Mouse (Mus musculus) heart, embryonic 15.5 days (tissue): ENCODE results near the gene Cox20. TPM values are rescaled to one million over a fixed set of nuclear protein-coding genes. Genes with fewer than 3 reads are reported as not detected.

Experiments used
- ATAC-seq: fragments of 200-750 bp; cut with Nextera tagmentation; replicated peaks from 2 replicates; pipeline ENCODE4 v1.8.0; 2017; ENCODE audit warnings: low read depth, moderate TSS enrichment; ENCODE audit not compliant: insufficient number of reproducible peaks, insufficient read depth, low FRiP score
- H3K27ac ChIP-seq: fragments of 300-500 bp; sonication (generic); 2 replicates; pipeline ENCODE4 v1.5.1; 2015; ENCODE audit warnings: mild to moderate bottlenecking, inconsistent platforms
- H3K27me3 ChIP-seq: fragments of 300-500 bp; sonication (generic); 2 replicates; pipeline ENCODE4 v1.6.1; 2015; ENCODE audit warnings: inconsistent platforms
- H3K36me3 ChIP-seq: fragments of 300-500 bp; sonication (generic); 2 replicates; pipeline ENCODE4 v1.6.1; 2015; ENCODE audit warnings: mild to moderate bottlenecking, inconsistent platforms
- H3K4me1 ChIP-seq: fragments of 300-500 bp; sonication (generic); replicated peaks from 2 replicates; pipeline ENCODE4 v1.6.1; 2015; ENCODE audit warnings: inconsistent platforms
- H3K4me2 ChIP-seq: fragments of 300-500 bp; sonication (generic); 2 replicates; pipeline ENCODE4 v1.6.1; 2015; ENCODE audit warnings: inconsistent platforms, mild to moderate bottlenecking, moderate library complexity
- H3K4me3 ChIP-seq: fragments of 300-500 bp; sonication (generic); 2 replicates; pipeline ENCODE4 v1.5.1; 2015; ENCODE audit warnings: mild to moderate bottlenecking, inconsistent platforms
- H3K9ac ChIP-seq: fragments of 300-500 bp; sonication (generic); 2 replicates; pipeline ENCODE4 v1.6.1; 2015; ENCODE audit warnings: mild to moderate bottlenecking, inconsistent platforms
- H3K9me3 ChIP-seq: fragments of 300-500 bp; sonication (generic); replicated peaks from 2 replicates; pipeline ENCODE4 v1.6.1; 2016; ENCODE audit warnings: inconsistent platforms
- WGBS: fragments of 180-500 bp; shearing (Covaris S2); methylation state at CpG from one replicate; pipeline ENCODE4 v1.1.7; 2015; ENCODE audit warnings: mixed read lengths; 5-methylcytosine and 5-hydroxymethylcytosine counted together
- polyA plus RNA-seq: library from polyadenylated mRNA; unstranded; fragments of >200 nt; fragmentation: Nextera tagmentation; extraction: Ambion mirVana; gene quantifications from 2 replicates; pipeline ENCODE4 v1.2.1, GENCODE M21; 2015

Gene Cox20
- polyA plus RNA-seq, 1 experiment from 2014 or later = 343 TPM

GRCm38 (mm10) chr1:178320723-178321590 is 2.0 kb downstream of the Cox20 start:
- WGBS = 42% methylated on average over 5 of the region's 5 CpGs
- Histone ChIP-seq H3K9me3 (no peaks in the 10 kb centered on the region), H3K27me3 (no peaks in the 10 kb centered on the region), H3K27ac (peak overlapping the region; percentile 100), H3K4me3 (peak overlapping the region; percentile 81), H3K9ac (peak overlapping the region; percentile 83), H3K36me3 (peaks cover 40% of the 10 kb centered on the region), H3K4me2 (peak overlapping the region; percentile 64), H3K4me1 (peaks cover 27% of the 10 kb centered on the region)
- no peak for ATAC-seq

- no peak for ATAC-seq
- H3K4me2 ChIP-seq = peak overlapping the region; percentile 64
- peaks cover 46% of the 10 kb centered on the region for H3K36me3 ChIP-seq
- no peaks in the 10 kb centered on the region for H3K9me3 ChIP-seq
- peak overlapping the region; percentile 100 for H3K27ac ChIP-seq
- no peak overlapping the region; the same call in 1 of the 2 replicates for H3K4me3 ChIP-seq
- H3K27me3 ChIP-seq = no peaks in the 10 kb centered on the region
- H3K9ac ChIP-seq = no peak overlapping the region
- peaks cover 24% of the 10 kb centered on the region for H3K4me1 ChIP-seq
- 72% methylated on average over 4 of the region's 4 CpGs for WGBS
Measured at GRCm38 (mm10) chr1:178321730-178322357, 2.9 kb downstream of the Cox20 start.

- WGBS = 79% methylated on average over 1 of the region's 1 CpGs
- Histone ChIP-seq H3K27ac (no peak overlapping the region), H3K4me1 (peaks cover 21% of the 10 kb centered on the region), H3K4me2 (no peak overlapping the region), H3K9ac (no peak overlapping the region), H3K4me3 (no peak overlapping the region), H3K27me3 (no peaks in the 10 kb centered on the region), H3K36me3 (peaks cover 58% of the 10 kb centered on the region), H3K9me3 (no peaks in the 10 kb centered on the region)
- no peak for ATAC-seq
Measured at GRCm38 (mm10) chr1:178323235-178323634, 4.3 kb downstream of the Cox20 start.

- H3K4me1 ChIP-seq = peaks cover 23% of the 10 kb centered on the region
- WGBS = 86% methylated on average over 1 of the region's 1 CpGs
- no peak overlapping the region for H3K27ac ChIP-seq
- ATAC-seq = no peak
- H3K36me3 ChIP-seq = peaks cover 68% of the 10 kb centered on the region
- no peaks in the 10 kb centered on the region for H3K9me3 ChIP-seq
- no peak overlapping the region for H3K4me2 ChIP-seq
- H3K4me3 ChIP-seq = no peak overlapping the region
- H3K9ac ChIP-seq = no peak overlapping the region
- H3K27me3 ChIP-seq = no peaks in the 10 kb centered on the region
Measured at GRCm38 (mm10) chr1:178324568-178324967, 5.6 kb downstream of the Cox20 start.

GRCm38 (mm10) chr1:178326357-178326756 is 7.4 kb downstream of the Cox20 start:
- no peaks in the 10 kb centered on the region for H3K9me3 ChIP-seq
- H3K4me2 ChIP-seq = no peak overlapping the region
- peaks cover 80% of the 10 kb centered on the region for H3K36me3 ChIP-seq
- 85% methylated on average over 1 of the region's 1 CpGs for WGBS
- no peak overlapping the region for H3K4me3 ChIP-seq
- no peak for ATAC-seq
- H3K27me3 ChIP-seq = no peaks in the 10 kb centered on the region
- peaks cover 19% of the 10 kb centered on the region for H3K4me1 ChIP-seq
- no peak overlapping the region for H3K27ac ChIP-seq
- no peak overlapping the region for H3K9ac ChIP-seq

GRCm38 (mm10) chr1:178326950-178327349 is 8.0 kb downstream of the Cox20 start:
- Histone ChIP-seq H3K27me3 (no peaks in the 10 kb centered on the region), H3K4me1 (peaks cover 13% of the 10 kb centered on the region), H3K4me3 (no peak overlapping the region), H3K4me2 (no peak overlapping the region), H3K27ac (no peak overlapping the region), H3K9ac (no peak overlapping the region), H3K36me3 (peaks cover 81% of the 10 kb centered on the region), H3K9me3 (no peaks in the 10 kb centered on the region)
- no peak for ATAC-seq
- 85% methylated on average over 1 of the region's 1 CpGs for WGBS

GRCm38 (mm10) chr1:178329017-178329416 is 10.1 kb downstream of the Cox20 start:
- Histone ChIP-seq H3K4me1 (peaks cover 19% of the 10 kb centered on the region), H3K9ac (no peak overlapping the region), H3K27me3 (no peaks in the 10 kb centered on the region), H3K36me3 (peaks cover 82% of the 10 kb centered on the region), H3K9me3 (no peaks in the 10 kb centered on the region), H3K27ac (no peak overlapping the region), H3K4me3 (no peak overlapping the region), H3K4me2 (no peak overlapping the region)
- WGBS = 78% methylated on average over 5 of the region's 5 CpGs
- ATAC-seq = no peak

- peaks cover 81% of the 10 kb centered on the region for H3K36me3 ChIP-seq
- H3K4me2 ChIP-seq = no peak overlapping the region
- H3K27me3 ChIP-seq = no peaks in the 10 kb centered on the region
- H3K9me3 ChIP-seq = no peaks in the 10 kb centered on the region
- peaks cover 25% of the 10 kb centered on the region for H3K4me1 ChIP-seq
- 68% methylated on average over 6 of the region's 6 CpGs for WGBS
- no peak overlapping the region for H3K27ac ChIP-seq
- no peak for ATAC-seq
- H3K9ac ChIP-seq = no peak overlapping the region
- H3K4me3 ChIP-seq = no peak overlapping the region
Measured at GRCm38 (mm10) chr1:178329946-178330345, 11.0 kb downstream of the Cox20 start.

- Histone ChIP-seq H3K9ac (peak overlapping the region; percentile 100), H3K4me3 (peak overlapping the region; percentile 100), H3K4me1 (peaks cover 28% of the 10 kb centered on the region), H3K9me3 (no peaks in the 10 kb centered on the region), H3K36me3 (peaks cover 39% of the 10 kb centered on the region), H3K27me3 (no peaks in the 10 kb centered on the region), H3K4me2 (peak overlapping the region; percentile 83), H3K27ac (peak overlapping the region; percentile 100)
- WGBS = under 1% methylated on average over 16 of the region's 16 CpGs
- ATAC-seq = no peak
Measured at GRCm38 (mm10) chr1:178335860-178336261, 16.9 kb downstream of the Cox20 start.

GRCm38 (mm10) chr1:178336289-178336775 is 17.4 kb downstream of the Cox20 start:
- H3K36me3 ChIP-seq = peaks cover 34% of the 10 kb centered on the region
- peak overlapping the region; percentile 100 for H3K4me3 ChIP-seq
- WGBS = under 1% methylated on average over 39 of the region's 53 CpGs
- H3K27ac ChIP-seq = peak overlapping the region; percentile 100
- H3K27me3 ChIP-seq = no peaks in the 10 kb centered on the region
- H3K4me1 ChIP-seq = peaks cover 26% of the 10 kb centered on the region
- H3K9ac ChIP-seq = peak overlapping the region; percentile 100
- peak; percentile 89 for ATAC-seq
- no peaks in the 10 kb centered on the region for H3K9me3 ChIP-seq
- H3K4me2 ChIP-seq = peak overlapping the region; percentile 83

- peaks cover 28% of the 10 kb centered on the region for H3K36me3 ChIP-seq
- under 1% methylated on average over 82 of the region's 89 CpGs for WGBS
- H3K27me3 ChIP-seq = no peaks in the 10 kb centered on the region
- peak; percentile 24 for ATAC-seq
- H3K4me3 ChIP-seq = peak overlapping the region; percentile 100
- peak overlapping the region; percentile 59 for H3K4me2 ChIP-seq
- peak overlapping the region; percentile 100 for H3K9ac ChIP-seq
- H3K27ac ChIP-seq = peak overlapping the region; percentile 100
- H3K9me3 ChIP-seq = no peaks in the 10 kb centered on the region
- H3K4me1 ChIP-seq = peaks cover 26% of the 10 kb centered on the region
Measured at GRCm38 (mm10) chr1:178336777-178337481, 18.0 kb downstream of the Cox20 start.
